Mouse (Mus musculus): Measurements from ENCODE around the gene Efnb3. TPM values are rescaled to one million over a fixed set of nuclear protein-coding genes. Genes with fewer than 3 reads are reported as not detected.
A peak's percentile ranks its signal among the peaks of the same experiment; 100 is the strongest.
"Not testable (repeated sequence)": the region's sequence is repeated elsewhere in the genome, so short reads cannot be mapped to it uniquely, and the experiment has no call there.

Gene Efnb3
- polyA plus RNA-seq, 1 experiment from 2014 or later = 7.8 TPM

- Histone ChIP-seq H3K27me3 (ENCODE audit: insufficient read depth, low read length) (no peaks in the 10 kb centered on the region), H3K27ac (peak overlapping the region; percentile 89), H3K4me2 (ENCODE audit: low read length) (peak overlapping the region; percentile 97), H3K9me3 (replicated peaks; ENCODE audit: low read length) (no peaks in the 10 kb centered on the region), H3K4me1 (replicated peaks; ENCODE audit: insufficient read depth, low read length) (peaks cover 10% of the 10 kb centered on the region; the same call in 1 of the 2 replicates), H3K4me3 (replicated peaks; ENCODE audit: low read depth, low read length) (peak overlapping the region; percentile 54), H3K36me3 (ENCODE audit: insufficient read depth, low read length) (no peaks in the 10 kb centered on the region), H3K9ac (ENCODE audit: low read depth, low read length) (peak overlapping the region; percentile 67)
- ATAC-seq (replicated peaks; ENCODE audit: low FRiP score, low read depth) (peak; percentile 16; the same call in 1 of the 2 replicates), DNase-seq (ENCODE audit: low spot score) (no peak)
- TF ChIP-seq CTCF (IDR thresholded peaks at IDR 0.05; ENCODE audit: low read depth) = peak; percentile 52
- 3% methylated on average over 15 of the region's 15 CpGs for WGBS
These were observed 12.9 kb downstream of the Efnb3 start for GRCm38 (mm10) chr11:69547071-69547470.

GRCm38 (mm10) chr11:69546423-69547053 lies 13.5 kb downstream of the Efnb3 start:
- Histone ChIP-seq H3K9ac (ENCODE audit: low read depth, low read length) (peak overlapping the region; percentile 67), H3K36me3 (ENCODE audit: insufficient read depth, low read length) (no peaks in the 10 kb centered on the region), H3K9me3 (replicated peaks; ENCODE audit: low read length) (no peaks in the 10 kb centered on the region), H3K4me1 (replicated peaks; ENCODE audit: insufficient read depth, low read length) (peaks cover 10% of the 10 kb centered on the region; the same call in 1 of the 2 replicates), H3K4me3 (replicated peaks; ENCODE audit: low read depth, low read length) (peak overlapping the region; percentile 54), H3K4me2 (ENCODE audit: low read length) (peak overlapping the region; percentile 97), H3K27me3 (ENCODE audit: insufficient read depth, low read length) (no peaks in the 10 kb centered on the region), H3K27ac (peak overlapping the region; percentile 89)
- WGBS = under 1% methylated on average over 44 of the region's 44 CpGs
- ATAC-seq (replicated peaks; ENCODE audit: low FRiP score, low read depth) (peak; percentile 67), DNase-seq (ENCODE audit: low spot score) (peak; percentile 95)
- peak; percentile 68 for TF ChIP-seq CTCF (IDR thresholded peaks at IDR 0.05; ENCODE audit: low read depth)

- no peak for ATAC-seq (replicated peaks; ENCODE audit: low FRiP score, low read depth)
- peak; percentile 56 for DNase-seq (ENCODE audit: low spot score)
- H3K4me2 ChIP-seq (ENCODE audit: low read length) = peak overlapping the region; percentile 97
- peak overlapping the region; percentile 89 for H3K27ac ChIP-seq
- H3K36me3 ChIP-seq (ENCODE audit: insufficient read depth, low read length) = no peaks in the 10 kb centered on the region
- TF ChIP-seq CTCF (IDR thresholded peaks at IDR 0.05; ENCODE audit: low read depth) = no peak
- no peaks in the 10 kb centered on the region for H3K27me3 ChIP-seq (ENCODE audit: insufficient read depth, low read length)
- peak overlapping the region; percentile 54 for H3K4me3 ChIP-seq (replicated peaks; ENCODE audit: low read depth, low read length)
- no peaks in the 10 kb centered on the region for H3K9me3 ChIP-seq (replicated peaks; ENCODE audit: low read length)
- H3K4me1 ChIP-seq (replicated peaks; ENCODE audit: insufficient read depth, low read length) = peaks cover 10% of the 10 kb centered on the region; the same call in 1 of the 2 replicates
- H3K9ac ChIP-seq (ENCODE audit: low read depth, low read length) = peak overlapping the region; percentile 67; the same call in 1 of the 2 replicates
- 21% methylated on average over 7 of the region's 7 CpGs for WGBS
These were observed 14.0 kb downstream of the Efnb3 start for GRCm38 (mm10) chr11:69545957-69546356.

GRCm38 (mm10) chr11:69543598-69543997 lies 16.4 kb downstream of the Efnb3 start:
- Histone ChIP-seq H3K4me2 (ENCODE audit: low read length) (no peak overlapping the region), H3K4me1 (replicated peaks; ENCODE audit: insufficient read depth, low read length) (0 out of 2 replicates have a peak, but pooled peaks cover 10% of the 10 kb centered on the region), H3K27me3 (ENCODE audit: insufficient read depth, low read length) (no peaks in the 10 kb centered on the region), H3K36me3 (ENCODE audit: insufficient read depth, low read length) (no peaks in the 10 kb centered on the region), H3K4me3 (replicated peaks; ENCODE audit: low read depth, low read length) (no peak overlapping the region), H3K27ac (no peak overlapping the region), H3K9ac (ENCODE audit: low read depth, low read length) (no peak overlapping the region), H3K9me3 (replicated peaks; ENCODE audit: low read length) (no peaks in the 10 kb centered on the region)
- DNase-seq (ENCODE audit: low spot score) (no peak), ATAC-seq (replicated peaks; ENCODE audit: low FRiP score, low read depth) (no peak)
- WGBS = 38% methylated on average over 3 of the region's 3 CpGs
- no peak for TF ChIP-seq CTCF (IDR thresholded peaks at IDR 0.05; ENCODE audit: low read depth)

- not testable (repeated sequence) for ATAC-seq (replicated peaks; ENCODE audit: low FRiP score, low read depth); H3K36me3 ChIP-seq (ENCODE audit: insufficient read depth, low read length); H3K27ac ChIP-seq; DNase-seq (ENCODE audit: low spot score); H3K4me3 ChIP-seq (replicated peaks; ENCODE audit: low read depth, low read length); H3K27me3 ChIP-seq (ENCODE audit: insufficient read depth, low read length); H3K9ac ChIP-seq (ENCODE audit: low read depth, low read length); H3K9me3 ChIP-seq (replicated peaks; ENCODE audit: low read length); H3K4me2 ChIP-seq (ENCODE audit: low read length); H3K4me1 ChIP-seq (replicated peaks; ENCODE audit: insufficient read depth, low read length)
- 69% methylated on average over 1 of the region's 3 CpGs for WGBS
These were observed 18.3 kb downstream of the Efnb3 start for GRCm38 (mm10) chr11:69541741-69542140.

GRCm38 (mm10) chr11:69540700-69541099 lies 19.3 kb downstream of the Efnb3 start:
- H3K4me1 ChIP-seq (replicated peaks; ENCODE audit: insufficient read depth, low read length) = 0 out of 2 replicates have a peak, but pooled peaks cover 3% of the 10 kb centered on the region
- no peaks in the 10 kb centered on the region for H3K9me3 ChIP-seq (replicated peaks; ENCODE audit: low read length)
- no peaks in the 10 kb centered on the region for H3K27me3 ChIP-seq (ENCODE audit: insufficient read depth, low read length)
- H3K4me3 ChIP-seq (replicated peaks; ENCODE audit: low read depth, low read length) = no peak overlapping the region
- H3K9ac ChIP-seq (ENCODE audit: low read depth, low read length) = no peak overlapping the region
- H3K27ac ChIP-seq = no peak overlapping the region
- DNase-seq (ENCODE audit: low spot score) = no peak
- TF ChIP-seq CTCF (IDR thresholded peaks at IDR 0.05; ENCODE audit: low read depth) = no peak
- H3K36me3 ChIP-seq (ENCODE audit: insufficient read depth, low read length) = no peaks in the 10 kb centered on the region
- WGBS = 91% methylated on average over 2 of the region's 2 CpGs
- no peak overlapping the region for H3K4me2 ChIP-seq (ENCODE audit: low read length)
- no peak for ATAC-seq (replicated peaks; ENCODE audit: low FRiP score, low read depth)
